Mouse (Mus musculus) forebrain, embryonic 10.5 days (tissue): ENCODE measurements around the gene Trim38. TPM values are rescaled to one million over a fixed set of nuclear protein-coding genes. Genes with fewer than 3 reads are reported as not detected.
A peak's percentile ranks its signal among the peaks of the same experiment; 100 is the strongest.
"Not testable (repeated sequence)": the region's sequence is repeated elsewhere in the genome, so short reads cannot be mapped to it uniquely, and the experiment has no call there.

Source experiments
- DNase-seq: peaks from one replicate; pipeline ENCODE4 v3.0.0-alpha.2; 2017; ENCODE audit warnings: low spot score; ENCODE audit errors: extremely low spot score
- H3K27ac ChIP-seq: fragments of 300-500 bp; sonication (generic); 2 replicates; pipeline ENCODE4 v1.5.1; 2016; ENCODE audit warnings: mild to moderate bottlenecking
- H3K27me3 ChIP-seq: fragments of 300-500 bp; sonication (generic); 2 replicates; pipeline ENCODE4 v1.6.1; 2016; ENCODE audit warnings: mild to moderate bottlenecking; ENCODE audit not compliant: poor library complexity, severe bottlenecking
- H3K36me3 ChIP-seq: fragments of 300-500 bp; sonication (generic); replicated peaks from 2 replicates; pipeline ENCODE4 v1.6.1; 2016; ENCODE audit warnings: mild to moderate bottlenecking, moderate library complexity
- H3K4me1 ChIP-seq: fragments of 300-500 bp; sonication (generic); 2 replicates; pipeline ENCODE4 v1.6.1; 2016
- H3K4me3 ChIP-seq: fragments of 300-500 bp; sonication (generic); 2 replicates; pipeline ENCODE4 v1.5.1; 2016; ENCODE audit warnings: mild to moderate bottlenecking, moderate library complexity
- H3K9me3 ChIP-seq: fragments of 300-500 bp; sonication (generic); 2 replicates; pipeline ENCODE4 v1.6.1; 2016; ENCODE audit warnings: mild to moderate bottlenecking, moderate library complexity
- WGBS: fragments of 180-500 bp; shearing (Covaris S2); methylation state at CpG from one replicate; pipeline ENCODE4 v1.1.7; 2016; 5-methylcytosine and 5-hydroxymethylcytosine counted together
- polyA plus RNA-seq: library from polyadenylated mRNA; unstranded; fragments of >200 nt; fragmentation: Nextera tagmentation; extraction: Ambion mirVana; gene quantifications from 2 replicates; pipeline ENCODE4 v1.2.1, GENCODE M21; 2016

Trim38 gene
- polyA plus RNA-seq, 1 experiment from 2014 or later = 0.10 TPM

GRCm38 (mm10) chr13:23760240-23760971 lies 9.3 kb upstream of the Trim38 start:
- Histone ChIP-seq H3K27me3 (no peaks in the 10 kb centered on the region), H3K9me3 (no peaks in the 10 kb centered on the region), H3K4me1 (peaks cover 70% of the 10 kb centered on the region), H3K27ac (peak overlapping the region; percentile 91), H3K4me3 (peak overlapping the region; percentile 61), H3K36me3 (no peaks in the 10 kb centered on the region)
- no peak for DNase-seq
- WGBS = 3% methylated on average over 23 of the region's 27 CpGs

- Histone ChIP-seq H3K27ac (peak within 1 kb of the TSS; percentile 91), H3K27me3 (no peaks in the 10 kb centered on the region), H3K4me1 (peaks cover 63% of the 10 kb centered on the region), H3K9me3 (no peaks in the 10 kb centered on the region), H3K36me3 (no peaks in the 10 kb centered on the region), H3K4me3 (peak within 1 kb of the TSS; percentile 61)
- WGBS = under 1% methylated on average over 68 of the region's 72 CpGs
- peak; percentile 100 for DNase-seq
These were observed 8.5 kb upstream of the Trim38 start, which contains the start of gene Hist1h4a for GRCm38 (mm10) chr13:23760972-23761864. Gene Hist1h4a, minus strand, starts transcription at chr13:23761230.

- Histone ChIP-seq H3K27ac (peak within 1 kb of the TSS; percentile 91), H3K4me3 (peak within 1 kb of the TSS; percentile 61), H3K4me1 (peaks cover 63% of the 10 kb centered on the region)
- H3K27me3 ChIP-seq, H3K36me3 ChIP-seq, H3K9me3 ChIP-seq: not testable (repeated sequence)
- under 1% methylated on average over 34 of the region's 52 CpGs for WGBS
- DNase-seq = peak; percentile 73
These were observed 7.6 kb upstream of the Trim38 start, which contains the start of gene Hist1h3a for GRCm38 (mm10) chr13:23761871-23762821. Gene Hist1h3a, minus strand, starts transcription at chr13:23762386.

- peak overlapping the region; percentile 91 for H3K27ac ChIP-seq
- H3K4me1 ChIP-seq = peaks cover 52% of the 10 kb centered on the region
- H3K27me3 ChIP-seq = no peaks in the 10 kb centered on the region
- 0% methylated on average over 10 of the region's 10 CpGs for WGBS
- no peaks in the 10 kb centered on the region for H3K36me3 ChIP-seq
- no peak for DNase-seq
- H3K4me3 ChIP-seq = peak overlapping the region; percentile 61
- no peaks in the 10 kb centered on the region for H3K9me3 ChIP-seq
These were observed 6.5 kb upstream of the Trim38 start for GRCm38 (mm10) chr13:23763242-23763585.

- Histone ChIP-seq H3K4me1 (peaks cover 47% of the 10 kb centered on the region), H3K36me3 (no peaks in the 10 kb centered on the region), H3K27me3 (no peaks in the 10 kb centered on the region), H3K4me3 (peak within 1 kb of the TSS; percentile 61), H3K9me3 (no peaks in the 10 kb centered on the region), H3K27ac (peak within 1 kb of the TSS; percentile 91)
- DNase-seq = peak; percentile 90
- 3% methylated on average over 34 of the region's 34 CpGs for WGBS
These were observed 6.0 kb upstream of the Trim38 start, which contains the start of gene Hist1h1a for GRCm38 (mm10) chr13:23763586-23764323. Gene Hist1h1a, plus strand, starts transcription at chr13:23763666.

GRCm38 (mm10) chr13:23764324-23765171 lies 5.2 kb upstream of the Trim38 start:
- H3K27ac ChIP-seq = peak overlapping the region; percentile 91
- peaks cover 43% of the 10 kb centered on the region for H3K4me1 ChIP-seq
- WGBS = 33% methylated on average over 12 of the region's 12 CpGs
- H3K9me3 ChIP-seq = no peaks in the 10 kb centered on the region
- DNase-seq = peak; percentile 56
- H3K4me3 ChIP-seq = peak overlapping the region; percentile 61
- no peaks in the 10 kb centered on the region for H3K36me3 ChIP-seq
- H3K27me3 ChIP-seq = no peaks in the 10 kb centered on the region

- H3K4me3 ChIP-seq = peak overlapping the region; percentile 61; the same call in 1 of the 2 replicates
- peak overlapping the region; percentile 91 for H3K27ac ChIP-seq
- no peaks in the 10 kb centered on the region for H3K27me3 ChIP-seq
- H3K9me3 ChIP-seq = no peaks in the 10 kb centered on the region
- 57% methylated on average over 1 of the region's 1 CpGs for WGBS
- peaks cover 37% of the 10 kb centered on the region for H3K4me1 ChIP-seq
- no peak for DNase-seq
- H3K36me3 ChIP-seq = no peaks in the 10 kb centered on the region
These were observed 4.6 kb upstream of the Trim38 start for GRCm38 (mm10) chr13:23765172-23765513.

GRCm38 (mm10) chr13:23766772-23767171 lies 2.9 kb upstream of the Trim38 start:
- Histone ChIP-seq H3K4me3 (no peak overlapping the region), H3K36me3 (no peaks in the 10 kb centered on the region), H3K27me3 (no peaks in the 10 kb centered on the region), H3K27ac (no peak overlapping the region), H3K9me3 (no peaks in the 10 kb centered on the region), H3K4me1 (peaks cover 32% of the 10 kb centered on the region)
- no peak for DNase-seq

GRCm38 (mm10) chr13:23768834-23769397 lies 797 bp upstream of the Trim38 start:
- WGBS = 44% methylated on average over 5 of the region's 5 CpGs
- DNase-seq = no peak
- H3K27me3 ChIP-seq = no peaks in the 10 kb centered on the region
- no peak overlapping the region for H3K4me3 ChIP-seq
- H3K4me1 ChIP-seq = peaks cover 28% of the 10 kb centered on the region
- no peaks in the 10 kb centered on the region for H3K36me3 ChIP-seq
- no peaks in the 10 kb centered on the region for H3K9me3 ChIP-seq
- H3K27ac ChIP-seq = no peak overlapping the region

GRCm38 (mm10) chr13:23772561-23773313 lies 3.0 kb downstream of the Trim38 start:
- peaks cover 19% of the 10 kb centered on the region for H3K4me1 ChIP-seq
- H3K4me3 ChIP-seq = peak overlapping the region; percentile 27; the same call in 1 of the 2 replicates
- no peaks in the 10 kb centered on the region for H3K9me3 ChIP-seq
- DNase-seq = peak; percentile 60
- H3K36me3 ChIP-seq = no peaks in the 10 kb centered on the region
- peak overlapping the region; percentile 40; the same call in 1 of the 2 replicates for H3K27ac ChIP-seq
- H3K27me3 ChIP-seq = no peaks in the 10 kb centered on the region
- WGBS = 25% methylated on average over 21 of the region's 21 CpGs
